Mouse (Mus musculus) macrophage (primary cell): Measurements from ENCODE around the gene Hcn2. TPM values are rescaled to one million over a fixed set of nuclear protein-coding genes. Genes with fewer than 3 reads are reported as not detected.

ENCODE experiments used
- H3K27ac ChIP-seq: fragments of 350-480 bp; formaldehyde crosslinking; 2 replicates; pipeline ENCODE4 v1.9.0; 2021
- H3K36me3 ChIP-seq: fragments of 350-480 bp; formaldehyde crosslinking; 2 replicates; pipeline ENCODE4 v1.9.0; 2021; ENCODE audit errors: inconsistent target
- H3K4me3 ChIP-seq: fragments of 350-480 bp; formaldehyde crosslinking; 2 replicates; pipeline ENCODE4 v1.9.0; 2021; ENCODE audit errors: inconsistent target
- H3K79me2 ChIP-seq: fragments of 350-480 bp; formaldehyde crosslinking; 2 replicates; pipeline ENCODE4 v1.9.0; 2021; ENCODE audit errors: inconsistent target
- whole genome bisulfite sequencing: methylation state at CpG from one replicate; pipeline ENCODE4 v1.1.7; 2026; ENCODE audit warnings: inconsistent platforms; ENCODE audit not compliant: missing documents; 5-methylcytosine and 5-hydroxymethylcytosine counted together
- polyA plus RNA-seq: library from polyadenylated mRNA; stranded (reverse); fragments of 250-400 nt; gene quantifications from 3 replicates; pipeline ENCODE4 v1.2.4, GENCODE M21; 2018; ENCODE audit warnings: inconsistent platforms

Hcn2 gene
- polyA plus RNA-seq, 1 experiment from 2014 or later: 0.40 TPM

DNA sequence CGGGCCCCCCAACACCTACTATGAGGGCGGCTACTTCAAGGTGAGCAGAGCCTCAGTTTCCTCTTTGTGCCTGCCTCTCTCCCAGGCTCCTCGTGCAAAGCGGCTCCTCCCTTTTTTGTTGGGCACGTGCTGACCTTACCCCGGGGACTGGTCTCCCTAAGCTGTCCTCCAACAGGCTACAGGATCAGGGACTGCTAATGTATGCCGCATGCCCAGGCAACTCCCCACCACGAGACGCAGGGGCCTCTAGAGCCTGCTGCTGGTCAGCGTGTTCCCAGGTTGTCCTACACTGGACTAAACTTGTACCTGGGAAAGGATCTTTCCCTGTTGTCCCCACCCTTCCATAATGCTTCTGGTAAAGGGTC, 33.9 kb upstream of the Hcn2 start:
- under 1% methylated on average over 10 of the region's 10 CpGs for WGBS
- peaks cover 46% of the 10 kb centered on the region for H3K79me2 ChIP-seq

DNA sequence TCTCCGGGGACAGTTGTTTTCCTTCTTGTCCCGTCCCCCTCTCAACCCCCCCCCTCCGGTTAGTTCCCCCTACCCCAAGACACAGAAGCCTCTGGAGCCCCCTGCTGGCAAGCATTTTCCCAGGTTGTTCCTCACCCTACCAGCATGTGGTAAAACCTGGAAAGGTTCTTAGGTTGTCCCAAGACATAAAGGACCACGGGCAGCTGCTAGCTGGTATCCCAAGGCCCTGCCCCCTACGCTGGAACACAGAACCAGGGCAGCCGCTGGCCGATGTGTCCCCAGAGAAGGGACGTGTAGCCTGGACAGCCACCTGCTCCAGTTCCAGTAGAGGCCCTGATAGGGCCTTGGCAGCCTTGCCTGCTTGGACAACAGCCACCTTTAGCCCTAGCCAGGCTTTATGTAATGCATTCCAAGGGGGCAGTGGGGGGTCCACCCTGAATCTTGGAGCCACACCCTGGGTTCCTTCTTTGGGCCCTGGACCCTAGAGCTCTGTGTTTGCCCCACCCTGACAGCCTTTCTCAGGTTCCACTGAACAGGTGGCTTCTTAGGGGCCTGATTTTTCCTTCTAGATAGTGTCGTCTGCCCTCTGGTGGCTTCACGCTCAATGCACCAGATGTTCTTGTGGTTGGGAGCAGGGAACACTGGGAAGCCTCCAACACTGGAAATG, 33.4 kb upstream of the Hcn2 start:
- WGBS: 4% methylated on average over 10 of the region's 10 CpGs
- H3K4me3 ChIP-seq: peak overlapping the region; percentile 99
- H3K79me2 ChIP-seq: peaks cover 46% of the 10 kb centered on the region
- peak overlapping the region; percentile 77 for H3K27ac ChIP-seq
- peaks cover 35% of the 10 kb centered on the region for H3K36me3 ChIP-seq

More for the DNA sequence above, 33.9 kb upstream of the Hcn2 start:
- H3K4me3 ChIP-seq: peak overlapping the region; percentile 99
- peaks cover 31% of the 10 kb centered on the region for H3K36me3 ChIP-seq
- H3K27ac ChIP-seq: peak overlapping the region; percentile 77

DNA sequence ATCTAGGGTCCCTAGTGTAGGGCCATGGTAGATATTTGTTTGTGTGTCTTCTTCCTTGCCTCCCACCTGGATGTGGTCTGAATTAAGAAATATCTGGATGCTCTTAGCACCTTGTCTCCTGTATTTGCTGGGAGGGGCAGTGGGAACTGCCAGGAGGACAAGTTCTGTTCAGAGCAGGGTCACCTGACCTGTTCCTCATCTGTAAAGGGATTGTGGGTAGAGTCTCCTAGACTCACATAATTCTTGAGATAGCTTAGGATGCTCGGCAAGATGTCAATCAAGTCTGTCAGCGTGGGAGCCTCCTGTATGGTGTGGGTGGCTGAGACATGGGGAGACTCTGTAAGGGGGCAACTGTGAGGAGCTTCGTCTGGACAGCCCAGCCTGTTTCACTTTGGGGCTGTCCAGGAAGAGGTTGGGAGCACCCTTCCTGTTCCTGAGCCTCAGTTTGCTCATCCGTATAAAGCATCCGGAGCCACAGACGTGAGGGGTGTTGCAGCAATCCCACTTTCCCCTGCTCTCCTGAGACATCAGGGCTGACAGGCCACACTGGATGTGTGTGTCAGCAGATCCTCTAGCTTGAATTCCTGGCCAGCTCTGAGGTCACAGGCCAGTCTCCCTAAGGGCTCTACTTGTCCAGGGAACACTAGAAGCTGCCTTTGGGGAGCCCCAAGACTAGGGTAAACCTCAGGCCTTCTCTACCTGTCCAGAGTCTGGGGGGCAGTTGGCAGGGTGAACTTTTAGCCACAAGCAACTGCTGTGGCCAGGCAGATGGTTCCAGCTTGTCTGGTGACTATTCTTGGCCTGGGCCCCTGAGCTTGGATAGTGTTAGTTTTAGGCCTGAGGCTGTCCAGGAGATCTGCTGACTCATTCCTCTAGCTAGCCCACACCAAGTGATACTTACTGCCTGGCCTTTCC, 32.5 kb upstream of the Hcn2 start:
- Histone ChIP-seq H3K4me3 (peak overlapping the region; percentile 99), H3K27ac (peak overlapping the region; percentile 77), H3K36me3 (peaks cover 44% of the 10 kb centered on the region), H3K79me2 (peaks cover 46% of the 10 kb centered on the region)
- 77% methylated on average over 6 of the region's 6 CpGs for WGBS

DNA sequence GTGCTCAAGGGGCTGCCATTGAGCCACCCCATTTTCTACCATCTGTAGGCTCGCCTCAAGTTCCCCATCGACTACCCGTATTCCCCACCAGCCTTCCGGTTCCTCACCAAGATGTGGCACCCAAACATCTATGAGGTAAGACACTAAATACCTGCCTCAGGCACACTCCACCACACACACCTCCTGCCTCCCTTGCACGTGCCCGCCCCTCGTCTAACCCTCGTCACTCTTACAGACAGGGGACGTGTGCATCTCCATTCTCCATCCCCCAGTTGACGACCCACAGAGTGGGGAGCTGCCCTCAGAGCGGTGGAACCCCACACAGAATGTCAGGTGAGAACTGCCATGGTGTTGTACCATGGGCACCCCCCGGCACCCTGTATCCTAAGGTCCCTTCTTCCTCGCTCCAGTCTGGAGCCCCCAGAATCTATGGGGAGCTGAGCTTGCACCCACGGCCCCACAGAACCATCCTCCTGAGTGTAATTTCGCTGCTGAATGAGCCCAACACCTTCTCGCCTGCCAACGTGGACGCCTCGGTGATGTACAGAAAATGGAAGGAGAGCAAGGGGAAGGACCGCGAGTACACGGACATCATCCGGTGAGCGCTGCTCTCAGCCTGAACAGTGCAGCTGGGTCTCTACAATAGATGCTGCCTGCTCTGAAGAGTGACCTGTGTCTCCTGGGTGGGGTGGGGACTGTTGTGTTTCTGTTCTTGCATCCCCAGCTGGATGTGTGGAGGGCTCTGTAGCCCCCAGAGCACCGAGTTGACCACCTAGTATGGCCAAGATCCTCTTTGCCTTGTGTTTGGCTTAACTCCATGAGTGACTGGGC, 31.4 kb upstream of the Hcn2 start:
- Histone ChIP-seq H3K36me3 (peaks cover 44% of the 10 kb centered on the region), H3K4me3 (no peak overlapping the region), H3K27ac (peak overlapping the region; percentile 77; the same call in 1 of the 2 replicates), H3K79me2 (peaks cover 46% of the 10 kb centered on the region)
- WGBS: 94% methylated on average over 25 of the region's 25 CpGs

DNA sequence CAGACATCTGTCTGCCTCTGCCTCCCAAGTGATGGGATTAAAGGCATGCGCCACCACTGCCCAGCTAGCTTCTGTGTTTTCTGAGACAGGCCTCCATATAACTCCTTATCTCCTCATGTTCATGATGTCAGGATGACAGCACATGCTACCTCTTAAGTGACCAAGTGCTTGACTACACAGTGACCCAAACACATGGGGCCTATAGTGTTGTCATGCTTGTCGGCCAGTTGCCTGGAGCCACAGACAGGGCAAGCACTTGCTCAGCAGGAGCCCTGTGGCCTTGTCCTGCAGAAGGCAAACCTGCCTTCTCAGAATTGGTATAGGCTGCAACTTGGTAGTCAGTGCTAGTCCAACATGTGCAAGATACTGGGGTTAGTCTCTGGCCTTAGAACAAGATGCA, 30.2 kb upstream of the Hcn2 start:
- Histone ChIP-seq H3K36me3 (peaks cover 44% of the 10 kb centered on the region), H3K79me2 (peaks cover 46% of the 10 kb centered on the region), H3K4me3 (no peak overlapping the region), H3K27ac (no peak overlapping the region)
- 94% methylated on average over 2 of the region's 2 CpGs for WGBS

DNA sequence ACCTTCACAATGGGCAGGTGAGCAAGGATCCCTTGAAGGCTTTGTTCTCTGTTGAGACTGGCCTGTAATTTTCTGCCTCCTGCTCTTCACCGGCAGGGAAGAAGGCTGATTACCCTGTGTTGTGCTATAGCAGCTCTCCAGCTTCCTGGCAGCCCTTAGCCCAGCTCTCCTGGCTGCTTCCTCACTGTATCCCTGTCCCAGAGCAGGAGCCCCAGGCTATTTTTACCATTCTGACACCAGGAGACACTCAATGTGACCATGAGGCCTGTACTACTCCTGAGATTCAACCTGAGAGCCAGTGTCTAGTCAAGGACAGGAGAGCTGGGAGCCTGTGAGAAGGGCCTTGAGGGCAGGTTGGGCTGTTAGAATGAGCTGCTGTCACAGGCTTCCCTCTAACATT, 29.7 kb upstream of the Hcn2 start:
- 100% methylated on average over 1 of the region's 1 CpGs for WGBS

DNA sequence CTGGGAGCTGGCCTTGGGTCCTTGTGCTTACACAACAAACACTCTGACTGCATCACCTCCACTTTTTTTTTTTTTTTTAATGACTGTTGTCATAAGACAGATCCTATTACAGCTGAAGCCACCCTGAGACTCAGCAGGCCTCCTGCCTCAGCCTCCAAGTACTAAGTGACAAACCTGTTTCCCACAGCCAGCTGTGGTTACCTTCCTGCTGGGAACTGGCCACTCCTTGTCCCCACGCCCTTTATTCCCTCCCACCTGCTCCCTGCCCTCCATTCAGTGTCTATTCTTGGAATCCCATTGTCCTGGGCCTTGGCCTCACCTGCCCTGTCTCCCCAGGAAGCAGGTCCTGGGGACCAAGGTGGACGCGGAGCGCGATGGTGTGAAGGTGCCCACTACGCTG, 28.9 kb upstream of the Hcn2 start:
- 99% methylated on average over 6 of the region's 6 CpGs for WGBS
- Histone ChIP-seq H3K4me3 (no peak overlapping the region), H3K27ac (no peak overlapping the region), H3K36me3 (peaks cover 44% of the 10 kb centered on the region), H3K79me2 (peaks cover 43% of the 10 kb centered on the region)

More for the DNA sequence above, 29.7 kb upstream of the Hcn2 start:
- no peak overlapping the region for H3K4me3 ChIP-seq
- no peak overlapping the region for H3K27ac ChIP-seq
- H3K36me3 ChIP-seq: peaks cover 44% of the 10 kb centered on the region
- H3K79me2 ChIP-seq: peaks cover 46% of the 10 kb centered on the region

DNA sequence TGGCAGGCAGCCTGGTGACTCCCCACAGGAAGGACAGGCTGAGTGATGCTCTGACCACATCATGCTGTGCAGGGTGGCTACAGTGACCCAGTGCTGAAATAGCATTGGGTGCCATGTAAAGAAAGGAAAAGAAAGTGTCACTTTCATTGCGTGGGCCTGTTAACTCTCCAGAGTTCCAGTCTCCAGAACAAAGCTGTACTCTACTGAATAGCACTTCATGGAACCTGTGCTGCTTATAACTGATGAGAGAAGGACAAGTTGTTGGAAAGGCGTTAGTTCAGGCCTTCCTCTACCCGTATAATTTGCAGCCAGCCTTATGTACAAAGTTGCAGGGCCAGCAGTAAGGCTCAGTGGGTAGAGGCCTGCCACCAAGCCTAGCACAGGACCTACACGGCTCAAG, 27.7 kb upstream of the Hcn2 start, which contains the start of gene Gzmm:
Gene Gzmm (plus strand): TSS at position 301 of the 400 bp plus-strand sequence.
- Histone ChIP-seq H3K27ac (no peak within 1 kb of the TSS), H3K36me3 (peaks cover 44% of the 10 kb centered on the region), H3K4me3 (no peak within 1 kb of the TSS), H3K79me2 (peaks cover 31% of the 10 kb centered on the region)
- WGBS: 90% methylated on average over 4 of the region's 4 CpGs

DNA sequence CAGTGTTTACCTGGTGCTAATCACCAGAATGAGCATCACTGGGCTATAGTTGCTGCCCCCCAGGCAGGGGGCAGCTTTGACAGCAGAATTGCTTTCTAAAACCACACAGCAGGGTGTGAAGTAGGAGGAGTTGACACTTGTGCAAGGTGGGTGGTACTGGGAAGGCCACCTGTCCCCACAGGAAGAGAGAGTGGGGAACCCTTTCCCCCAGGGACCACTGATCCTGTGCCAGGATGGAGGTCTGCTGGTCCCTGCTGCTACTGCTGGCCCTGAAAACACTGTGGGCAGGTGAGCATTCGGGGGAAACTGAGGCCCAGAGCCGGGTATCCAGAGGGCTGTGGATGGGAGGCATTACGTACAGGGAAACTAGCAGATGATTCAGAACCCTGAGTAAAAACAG, 27.3 kb upstream of the Hcn2 start:
- Histone ChIP-seq H3K36me3 (peaks cover 44% of the 10 kb centered on the region), H3K4me3 (no peak overlapping the region), H3K27ac (no peak overlapping the region), H3K79me2 (peaks cover 27% of the 10 kb centered on the region)
- 100% methylated on average over 3 of the region's 3 CpGs for WGBS

DNA sequence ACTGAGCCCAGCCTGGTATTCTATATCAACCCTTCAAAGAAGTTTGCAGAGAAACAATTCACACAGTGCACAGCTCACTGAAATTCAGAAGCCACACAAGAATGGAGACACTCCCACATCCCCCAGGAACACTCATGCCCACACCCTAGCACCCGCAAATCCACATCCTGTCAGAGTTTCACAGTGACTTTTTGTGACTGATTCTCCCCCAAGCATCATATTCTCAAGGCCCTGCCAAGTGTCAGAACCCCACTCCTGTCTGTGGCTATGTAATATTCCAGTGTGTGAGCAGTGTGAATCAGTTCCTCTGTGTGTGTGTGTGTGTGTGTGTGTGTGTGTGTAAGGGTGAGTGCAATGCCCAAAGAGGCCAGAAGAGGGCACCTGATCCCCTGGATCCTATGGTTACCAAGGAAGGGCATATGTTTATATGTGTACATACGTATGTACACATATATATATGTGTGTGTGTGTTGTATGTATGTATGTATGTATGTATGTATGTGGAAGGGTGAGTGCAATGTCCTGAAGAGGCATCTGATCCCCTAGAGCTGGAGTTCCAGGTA, 24.4 kb upstream of the Hcn2 start:
- no peak overlapping the region for H3K4me3 ChIP-seq
- H3K27ac ChIP-seq: no peak overlapping the region
- 94% methylated on average over 1 of the region's 2 CpGs for WGBS
- peaks cover 18% of the 10 kb centered on the region; the same call in 1 of the 2 replicates for H3K36me3 ChIP-seq
- no peaks in the 10 kb centered on the region for H3K79me2 ChIP-seq

DNA sequence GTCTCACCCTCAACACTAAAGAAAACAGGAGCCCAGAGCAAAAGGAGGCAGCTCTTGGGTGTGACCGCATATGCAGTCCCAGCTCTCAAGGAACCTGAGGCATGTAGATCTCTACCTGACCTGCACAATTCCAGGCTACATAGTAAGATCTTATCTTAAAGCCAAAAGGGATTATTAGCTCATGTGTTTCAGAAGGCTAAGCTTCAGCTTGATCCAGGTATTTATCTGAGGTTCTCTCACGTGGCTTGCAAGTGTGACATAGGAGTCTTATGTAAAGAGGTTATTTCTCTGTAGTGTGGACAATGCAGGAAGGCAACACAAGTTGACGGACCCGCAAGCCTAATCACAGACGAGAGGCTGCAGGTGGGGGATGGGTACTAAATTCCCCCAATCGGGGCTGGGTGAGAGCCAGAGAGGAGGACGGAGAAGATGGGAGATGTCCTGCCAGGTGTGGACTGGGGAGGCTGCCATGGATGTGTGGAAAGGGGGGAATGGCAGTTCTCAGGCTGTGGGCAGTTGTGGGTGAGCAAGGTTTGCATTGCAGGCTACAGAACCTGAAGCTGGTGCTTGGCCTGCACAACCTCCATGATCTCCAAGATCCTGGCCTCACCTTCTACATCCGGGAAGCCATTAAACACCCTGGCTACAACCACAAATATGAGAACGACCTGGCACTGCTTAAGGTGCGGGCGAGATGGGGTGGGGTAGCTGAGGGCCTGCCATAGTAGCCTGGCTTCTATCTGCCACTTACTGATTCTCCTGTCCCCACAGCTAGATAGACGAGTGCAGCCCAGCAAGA, 22.7 kb upstream of the Hcn2 start:
- H3K36me3 ChIP-seq: peaks cover 2% of the 10 kb centered on the region; the same call in 1 of the 2 replicates
- 91% methylated on average over 12 of the region's 12 CpGs for WGBS
- H3K4me3 ChIP-seq: no peak overlapping the region
- no peaks in the 10 kb centered on the region for H3K79me2 ChIP-seq
- H3K27ac ChIP-seq: no peak overlapping the region

DNA sequence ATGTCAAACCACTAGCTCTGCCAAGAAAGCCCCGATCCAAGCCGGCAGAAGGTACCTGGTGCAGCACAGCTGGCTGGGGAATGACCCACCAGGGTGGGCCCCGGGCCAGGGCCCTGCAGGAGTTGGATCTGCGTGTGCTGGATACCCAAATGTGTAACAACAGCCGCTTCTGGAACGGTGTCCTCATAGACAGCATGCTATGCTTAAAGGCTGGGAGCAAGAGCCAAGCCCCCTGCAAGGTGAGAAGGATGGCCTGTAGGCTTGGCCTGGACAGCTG, 22.1 kb upstream of the Hcn2 start:
- H3K4me3 ChIP-seq: no peak overlapping the region
- no peaks in the 10 kb centered on the region for H3K79me2 ChIP-seq
- H3K36me3 ChIP-seq: no peaks in the 10 kb centered on the region
- WGBS: 98% methylated on average over 6 of the region's 6 CpGs
- no peak overlapping the region for H3K27ac ChIP-seq

DNA sequence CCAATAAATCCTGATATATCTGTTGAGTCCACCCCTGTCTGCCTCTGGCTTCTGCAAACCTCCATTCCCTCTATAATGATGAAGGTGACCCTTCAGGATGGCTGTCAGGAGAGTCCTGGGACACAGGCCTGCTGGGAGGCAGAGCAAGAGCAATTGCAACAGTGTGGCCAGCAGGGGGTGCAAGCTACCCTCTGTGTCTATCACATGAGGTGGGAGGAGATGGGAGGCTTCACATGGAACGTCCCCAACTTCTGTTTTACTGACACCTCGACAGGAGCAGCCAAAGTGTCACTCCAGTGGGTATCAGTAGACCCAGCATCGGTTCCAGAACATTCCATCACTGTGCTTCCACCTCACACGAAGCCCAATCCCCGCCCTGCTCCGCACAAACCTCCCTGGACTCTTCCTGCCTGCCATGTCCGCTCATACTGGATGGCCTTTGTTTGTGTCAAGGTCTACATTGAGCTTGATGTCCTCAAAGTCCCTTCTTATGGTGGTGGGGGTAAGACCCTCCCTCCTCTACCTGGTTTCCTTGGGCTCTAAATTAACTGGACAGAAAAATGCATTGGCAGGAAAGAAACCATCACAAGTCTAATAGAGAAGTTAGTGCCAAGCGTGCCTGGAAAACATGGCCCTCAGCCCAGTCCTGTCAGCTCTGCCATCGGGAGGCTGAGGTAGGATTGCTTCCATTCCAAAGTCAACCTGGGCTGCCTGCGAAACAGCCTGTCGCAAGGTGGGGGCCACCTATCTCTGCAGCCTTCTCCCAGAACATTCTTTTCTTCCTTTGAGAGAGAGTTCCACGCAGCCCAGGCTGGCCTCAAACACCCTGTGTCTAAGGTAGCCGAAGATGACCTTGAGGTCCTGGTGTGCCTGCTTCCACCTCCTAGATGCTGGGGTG, 21.0 kb upstream of the Hcn2 start:
- 67% methylated on average over 13 of the region's 13 CpGs for WGBS
- H3K36me3 ChIP-seq: no peaks in the 10 kb centered on the region
- H3K4me3 ChIP-seq: no peak overlapping the region
- H3K79me2 ChIP-seq: no peaks in the 10 kb centered on the region
- H3K27ac ChIP-seq: no peak overlapping the region
